Mouse (Mus musculus): Measurements from ENCODE around the gene Mtmr6. TPM values are rescaled to one million over a fixed set of nuclear protein-coding genes. Genes with fewer than 3 reads are reported as not detected.

The Mtmr6 gene
- polyA plus RNA-seq, 1 experiment, result 93.8 TPM

- no peak for TF ChIP-seq CTCF (IDR thresholded peaks at IDR 0.05; ENCODE audit: borderline replicate concordance, insufficient read depth, low read length)
- no peak for TF ChIP-seq POLR2A (IDR thresholded peaks at IDR 0.05; ENCODE audit: low read depth, low read length)
- Histone ChIP-seq H3K27ac (ENCODE audit: insufficient read depth, low read length) (peak overlapping the region; percentile 78), H3K4me1 (ENCODE audit: control insufficient read depth, insufficient read depth, low read length) (no peaks in the 10 kb centered on the region; the same call in 1 of the 2 replicates), H3K4me3 (ENCODE audit: insufficient read depth, low read length) (peak overlapping the region; percentile 73)
Observed at GRCm38 (mm10) chr14:60252004-60253000, 12.7 kb upstream of the Mtmr6 start.

GRCm38 (mm10) chr14:60253466-60253865 is 11.6 kb upstream of the Mtmr6 start:
- H3K27ac ChIP-seq (ENCODE audit: insufficient read depth, low read length), result no peak overlapping the region
- TF ChIP-seq CTCF (IDR thresholded peaks at IDR 0.05; ENCODE audit: borderline replicate concordance, insufficient read depth, low read length), result no peak
- no peak for TF ChIP-seq POLR2A (IDR thresholded peaks at IDR 0.05; ENCODE audit: low read depth, low read length)
- no peak overlapping the region for H3K4me3 ChIP-seq (ENCODE audit: insufficient read depth, low read length)
- no peaks in the 10 kb centered on the region; the same call in 1 of the 2 replicates for H3K4me1 ChIP-seq (ENCODE audit: control insufficient read depth, insufficient read depth, low read length)

GRCm38 (mm10) chr14:60254774-60255173 is 10.3 kb upstream of the Mtmr6 start:
- TF ChIP-seq CTCF (IDR thresholded peaks at IDR 0.05; ENCODE audit: borderline replicate concordance, insufficient read depth, low read length) (no peak), POLR2A (IDR thresholded peaks at IDR 0.05; ENCODE audit: low read depth, low read length) (no peak)
- Histone ChIP-seq H3K4me1 (ENCODE audit: control insufficient read depth, insufficient read depth, low read length) (no peaks in the 10 kb centered on the region; the same call in 1 of the 2 replicates), H3K27ac (ENCODE audit: insufficient read depth, low read length) (no peak overlapping the region), H3K4me3 (ENCODE audit: insufficient read depth, low read length) (no peak overlapping the region)

- Histone ChIP-seq H3K4me1 (ENCODE audit: control insufficient read depth, insufficient read depth, low read length) (no peaks in the 10 kb centered on the region; the same call in 1 of the 2 replicates), H3K4me3 (ENCODE audit: insufficient read depth, low read length) (no peak overlapping the region), H3K27ac (ENCODE audit: insufficient read depth, low read length) (no peak overlapping the region)
- TF ChIP-seq CTCF (IDR thresholded peaks at IDR 0.05; ENCODE audit: borderline replicate concordance, insufficient read depth, low read length) (no peak), POLR2A (IDR thresholded peaks at IDR 0.05; ENCODE audit: low read depth, low read length) (no peak)
Observed at GRCm38 (mm10) chr14:60256356-60256755, 8.7 kb upstream of the Mtmr6 start.

GRCm38 (mm10) chr14:60257101-60257500 is 7.9 kb upstream of the Mtmr6 start:
- H3K4me1 ChIP-seq (ENCODE audit: control insufficient read depth, insufficient read depth, low read length), result no peaks in the 10 kb centered on the region; the same call in 1 of the 2 replicates
- TF ChIP-seq POLR2A (IDR thresholded peaks at IDR 0.05; ENCODE audit: low read depth, low read length) (no peak), CTCF (IDR thresholded peaks at IDR 0.05; ENCODE audit: borderline replicate concordance, insufficient read depth, low read length) (no peak)
- H3K27ac ChIP-seq (ENCODE audit: insufficient read depth, low read length), result no peak overlapping the region
- no peak overlapping the region for H3K4me3 ChIP-seq (ENCODE audit: insufficient read depth, low read length)

GRCm38 (mm10) chr14:60257851-60258250 is 7.2 kb upstream of the Mtmr6 start:
- H3K27ac ChIP-seq (ENCODE audit: insufficient read depth, low read length), result no peak overlapping the region
- TF ChIP-seq POLR2A (IDR thresholded peaks at IDR 0.05; ENCODE audit: low read depth, low read length) (no peak), CTCF (IDR thresholded peaks at IDR 0.05; ENCODE audit: borderline replicate concordance, insufficient read depth, low read length) (no peak)
- no peak overlapping the region for H3K4me3 ChIP-seq (ENCODE audit: insufficient read depth, low read length)
- H3K4me1 ChIP-seq (ENCODE audit: control insufficient read depth, insufficient read depth, low read length), result no peaks in the 10 kb centered on the region

- TF ChIP-seq POLR2A (IDR thresholded peaks at IDR 0.05; ENCODE audit: low read depth, low read length) (no peak), CTCF (IDR thresholded peaks at IDR 0.05; ENCODE audit: borderline replicate concordance, insufficient read depth, low read length) (no peak)
Observed at GRCm38 (mm10) chr14:60262316-60262715, 2.7 kb upstream of the Mtmr6 start.

GRCm38 (mm10) chr14:60269333-60269732 is 4.3 kb downstream of the Mtmr6 start:
- Histone ChIP-seq H3K27ac (ENCODE audit: insufficient read depth, low read length) (no peak overlapping the region), H3K4me3 (ENCODE audit: insufficient read depth, low read length) (no peak overlapping the region), H3K4me1 (ENCODE audit: control insufficient read depth, insufficient read depth, low read length) (no peaks in the 10 kb centered on the region)
- TF ChIP-seq POLR2A (IDR thresholded peaks at IDR 0.05; ENCODE audit: low read depth, low read length) (no peak), CTCF (IDR thresholded peaks at IDR 0.05; ENCODE audit: borderline replicate concordance, insufficient read depth, low read length) (no peak)

More at GRCm38 (mm10) chr14:60262316-60262715, 2.7 kb upstream of the Mtmr6 start:
- Histone ChIP-seq H3K27ac (ENCODE audit: insufficient read depth, low read length) (no peak overlapping the region), H3K4me3 (ENCODE audit: insufficient read depth, low read length) (no peak overlapping the region), H3K4me1 (ENCODE audit: control insufficient read depth, insufficient read depth, low read length) (no peaks in the 10 kb centered on the region)

- no peak overlapping the region for H3K27ac ChIP-seq (ENCODE audit: insufficient read depth, low read length)
- no peaks in the 10 kb centered on the region for H3K4me1 ChIP-seq (ENCODE audit: control insufficient read depth, insufficient read depth, low read length)
- no peak overlapping the region for H3K4me3 ChIP-seq (ENCODE audit: insufficient read depth, low read length)
- TF ChIP-seq CTCF (IDR thresholded peaks at IDR 0.05; ENCODE audit: borderline replicate concordance, insufficient read depth, low read length) (no peak), POLR2A (IDR thresholded peaks at IDR 0.05; ENCODE audit: low read depth, low read length) (no peak)
Observed at GRCm38 (mm10) chr14:60273346-60273745, 8.3 kb downstream of the Mtmr6 start.

All from embryonic fibroblast, embryonic 13.5 days (primary cell).